Mouse (Mus musculus) adrenal gland, postnatal 14 days (tissue): ENCODE measurements around the gene Dlx5. TPM values are rescaled to one million over a fixed set of nuclear protein-coding genes. Genes with fewer than 3 reads are reported as not detected.
A peak's percentile ranks its signal among the peaks of the same experiment; 100 is the strongest.

ENCODE experiments used
- DNase-seq: peaks from one replicate; pipeline ENCODE4 v3.0.0; 2021; ENCODE audit warnings: mixed read lengths
- total RNA-seq: library from RNA; stranded (reverse); gene quantifications from 2 replicates; pipeline ENCODE4 v1.2.3, GENCODE M21; 2021

The Dlx5 gene
- total RNA-seq, 1 experiment from 2014 or later: 0.96 TPM

GRCm38 (mm10) chr6:6876231-6876630 lies 5.7 kb downstream of the Dlx5 start:
- DNase-seq: no peak

GRCm38 (mm10) chr6:6875676-6876075 lies 6.2 kb downstream of the Dlx5 start:
- no peak for DNase-seq

DNA sequence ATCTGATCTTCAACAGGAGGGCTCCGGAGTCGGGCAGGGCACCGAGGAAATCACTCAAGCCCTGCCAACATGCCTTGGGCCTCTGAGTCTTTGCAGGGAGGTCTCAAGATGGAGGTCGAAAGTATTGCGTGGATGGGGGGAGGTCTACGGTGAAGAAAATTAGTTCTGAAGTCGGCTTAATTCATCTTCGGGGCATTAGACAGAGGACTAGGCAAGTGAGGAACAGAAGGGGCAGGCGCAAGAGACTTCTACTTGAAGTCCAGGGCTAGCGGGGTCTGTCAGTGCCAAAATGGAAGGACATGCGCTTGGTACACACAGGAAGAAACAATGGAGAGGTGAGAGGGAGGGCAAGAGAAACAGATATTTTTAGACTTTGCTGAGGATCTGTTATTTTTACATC lies 6.7 kb downstream of the Dlx5 start:
- no peak for DNase-seq

- no peak for DNase-seq
Observed at GRCm38 (mm10) chr6:6874073-6874771, 7.7 kb downstream of the Dlx5 start.

- no peak for DNase-seq
Observed at GRCm38 (mm10) chr6:6873476-6874072, 8.3 kb downstream of the Dlx5 start.

DNA sequence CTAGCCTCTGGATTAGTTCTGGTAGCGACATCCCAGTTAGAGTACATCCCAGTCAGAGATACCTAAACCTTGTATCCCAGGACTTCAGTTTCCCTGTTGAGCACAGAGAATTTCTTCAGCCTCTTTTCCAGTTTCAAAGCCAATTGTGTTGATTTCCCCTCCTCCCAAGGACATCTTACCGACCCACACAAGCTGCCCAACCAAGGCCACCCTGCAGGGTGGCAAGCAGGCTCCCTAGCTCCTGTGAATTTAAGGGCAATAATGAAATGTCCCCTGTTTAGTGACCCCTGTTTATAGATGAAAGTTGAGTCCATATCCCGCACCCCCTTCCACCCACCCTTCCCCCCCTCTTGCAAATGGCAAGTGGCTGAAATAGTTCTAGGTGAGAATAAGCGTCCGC lies 9.0 kb downstream of the Dlx5 start:
- no peak for DNase-seq

- no peak for DNase-seq
Observed at GRCm38 (mm10) chr6:6871692-6872091, 10.2 kb downstream of the Dlx5 start.

DNA sequence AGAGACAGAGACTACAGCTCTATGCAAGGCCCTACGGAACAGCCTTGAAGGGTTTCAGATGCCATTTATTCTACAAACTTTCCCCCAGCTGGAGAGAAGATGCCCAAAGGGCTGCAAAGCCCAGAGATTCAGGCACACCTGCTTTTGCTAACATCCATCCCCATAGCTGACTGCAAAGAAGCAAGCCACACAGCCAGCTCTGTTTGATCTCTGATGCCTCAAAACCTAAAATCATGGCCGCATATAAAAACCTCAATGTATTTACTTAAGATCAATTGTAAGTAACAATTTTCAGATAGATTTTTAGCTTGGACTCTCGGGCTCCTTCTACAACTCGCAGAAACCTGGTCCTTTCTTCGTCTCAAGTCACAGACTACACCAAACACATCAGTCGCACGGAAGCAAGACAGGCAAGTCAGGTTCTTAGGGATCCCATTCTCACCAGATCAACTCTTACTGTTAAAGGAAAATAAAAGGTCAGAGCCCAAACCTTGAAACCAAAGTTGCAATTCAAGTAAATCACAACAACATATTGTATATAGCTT lies 10.9 kb downstream of the Dlx5 start:
- no peak for DNase-seq

- DNase-seq: no peak
Observed at GRCm38 (mm10) chr6:6869961-6870800, 11.7 kb downstream of the Dlx5 start.

- no peak for DNase-seq
Observed at GRCm38 (mm10) chr6:6869041-6869685, 12.7 kb downstream of the Dlx5 start.

DNA sequence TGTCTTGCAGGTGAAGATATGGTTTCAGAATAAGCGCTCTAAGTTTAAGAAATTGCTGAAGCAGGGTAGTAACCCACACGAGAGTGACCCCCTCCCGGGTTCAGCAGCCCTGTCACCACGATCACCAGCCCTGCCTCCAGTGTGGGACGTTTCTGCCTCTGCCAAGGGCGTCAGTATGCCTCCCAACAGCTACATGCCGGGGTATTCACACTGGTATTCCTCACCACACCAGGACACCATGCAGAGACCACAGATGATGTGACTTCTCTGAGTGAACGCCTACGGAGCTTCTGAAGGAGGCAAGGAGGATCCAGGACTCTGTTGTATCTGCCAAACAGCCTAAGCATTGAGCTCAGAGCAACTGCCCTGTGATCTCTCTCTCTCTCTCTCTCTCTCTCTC lies 14.9 kb downstream of the Dlx5 start:
- no peak for DNase-seq

GRCm38 (mm10) chr6:6864441-6865440 lies 17.1 kb downstream of the Dlx5 start:
- no peak for DNase-seq

GRCm38 (mm10) chr6:6863955-6864354 lies 17.9 kb downstream of the Dlx5 start:
- DNase-seq: no peak

DNA sequence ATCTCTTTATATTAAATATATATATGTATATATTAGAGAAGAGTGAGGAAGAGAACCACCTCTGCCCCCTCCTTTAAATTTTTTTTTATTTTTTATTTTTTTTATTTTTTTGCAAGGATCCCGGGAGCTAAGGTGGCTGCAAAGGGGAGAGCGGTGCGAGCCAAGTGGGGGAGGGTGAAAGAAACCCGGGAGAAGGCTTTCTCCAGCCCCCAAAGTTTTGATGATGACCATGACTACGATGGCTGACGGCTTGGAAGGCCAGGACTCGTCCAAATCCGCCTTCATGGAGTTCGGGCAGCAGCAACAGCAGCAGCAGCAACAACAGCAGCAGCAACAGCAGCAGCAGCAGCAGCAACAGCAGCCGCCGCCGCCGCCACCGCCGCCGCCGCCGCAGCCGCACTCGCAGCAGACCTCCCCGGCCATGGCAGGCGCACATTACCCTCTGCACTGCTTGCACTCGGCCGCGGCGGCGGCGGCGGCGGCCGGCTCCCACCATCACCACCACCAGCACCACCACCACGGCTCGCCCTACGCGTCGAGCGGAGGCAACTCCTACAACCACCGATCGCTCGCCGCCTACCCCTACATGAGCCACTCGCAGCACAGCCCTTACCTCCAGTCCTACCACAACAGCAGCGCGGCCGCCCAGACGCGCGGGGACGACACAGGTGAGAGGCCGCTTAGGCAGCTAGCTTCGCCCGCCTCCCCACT lies 18.6 kb downstream of the Dlx5 start, which contains the start of gene Dlx6:
TSS of gene Dlx6 (plus strand) at position 175 of the 711 bp plus-strand sequence.
- DNase-seq: no peak

DNA sequence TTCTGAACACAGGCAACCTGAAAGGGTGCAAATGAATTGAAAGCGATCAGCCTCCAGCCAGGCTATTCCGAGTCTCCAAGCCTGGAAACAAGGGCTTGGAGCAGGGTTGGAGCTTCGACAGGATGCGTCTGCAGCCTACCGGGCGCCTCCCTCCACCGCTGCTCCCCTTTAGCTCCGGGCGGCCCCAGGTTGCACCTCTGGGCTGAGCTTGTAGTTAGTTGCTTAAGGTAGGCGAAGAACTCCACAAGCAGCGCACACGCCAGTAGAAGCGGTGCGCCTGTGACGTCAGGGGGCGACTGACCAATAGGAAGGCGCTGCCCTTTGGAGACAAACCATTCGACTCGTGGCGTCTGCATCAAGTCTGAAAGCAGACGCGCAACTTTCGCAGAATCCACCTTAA lies 19.3 kb downstream of the Dlx5 start:
- peak; percentile 48 for DNase-seq

DNA sequence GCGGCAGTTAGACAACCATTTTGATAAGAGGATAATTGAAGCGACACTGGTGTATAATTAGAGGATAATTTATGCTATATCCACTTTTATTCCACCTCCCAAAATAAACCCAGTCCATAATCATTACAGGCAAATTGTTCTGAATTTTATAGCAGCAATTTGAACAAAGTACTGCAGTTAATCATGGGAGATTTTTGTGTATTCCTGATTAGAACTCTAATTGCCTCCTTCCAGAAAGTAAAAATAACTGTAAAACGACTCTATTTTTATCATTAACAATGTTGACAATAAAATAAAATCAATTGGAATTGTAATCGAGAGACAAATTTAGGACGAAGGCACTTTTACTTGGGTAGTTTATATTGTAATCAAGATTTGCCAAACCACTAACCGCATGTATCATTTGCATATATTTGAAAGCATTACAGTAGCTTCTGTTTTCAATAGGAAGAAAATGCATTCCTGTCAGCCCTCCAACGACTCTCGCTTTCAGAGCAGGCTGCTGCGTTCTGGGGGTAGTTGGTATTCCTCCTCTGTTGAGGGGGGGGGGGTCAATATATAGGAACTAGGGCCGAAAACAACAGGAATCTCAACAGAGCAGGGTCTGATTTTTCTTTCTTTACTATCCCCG lies 20.0 kb downstream of the Dlx5 start:
- no peak for DNase-seq

GRCm38 (mm10) chr6:6861086-6861797 lies 20.6 kb downstream of the Dlx5 start:
- DNase-seq: no peak

- no peak for DNase-seq
Observed at GRCm38 (mm10) chr6:6860411-6861085, 21.3 kb downstream of the Dlx5 start.
